Mouse (Mus musculus): ENCODE results near the gene Mab21l3.

Mab21l3 gene

DNA sequence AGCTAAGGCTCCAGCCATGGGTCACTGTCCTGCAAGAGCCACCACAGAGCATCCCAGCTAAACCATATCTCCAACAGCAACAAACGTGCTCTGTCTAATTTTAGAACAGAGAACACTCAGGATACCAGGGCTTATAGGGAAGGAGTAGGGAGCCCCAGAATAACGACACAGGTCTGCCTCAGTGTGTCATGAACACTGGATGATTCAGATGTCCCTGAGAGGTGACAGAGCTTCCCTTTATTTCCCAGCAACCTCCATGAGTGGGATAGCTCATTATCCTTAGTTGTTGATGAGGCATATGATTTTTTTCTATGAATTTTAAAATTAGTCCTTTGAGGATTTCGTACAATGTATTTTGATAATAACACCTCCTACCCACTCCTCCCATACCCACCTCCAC, 78.2 kb downstream of the Mab21l3 start:
- DNase-seq (ENCODE audit: low read depth, low spot score): no peak
- no peaks in the 10 kb centered on the region for H3K36me3 ChIP-seq (ENCODE audit: control insufficient read depth, insufficient read depth, low read length, poor library complexity, severe bottlenecking)
- no peaks in the 10 kb centered on the region for H3K27me3 ChIP-seq (ENCODE audit: control insufficient read depth, insufficient read depth, low read length, poor library complexity, severe bottlenecking)

DNA sequence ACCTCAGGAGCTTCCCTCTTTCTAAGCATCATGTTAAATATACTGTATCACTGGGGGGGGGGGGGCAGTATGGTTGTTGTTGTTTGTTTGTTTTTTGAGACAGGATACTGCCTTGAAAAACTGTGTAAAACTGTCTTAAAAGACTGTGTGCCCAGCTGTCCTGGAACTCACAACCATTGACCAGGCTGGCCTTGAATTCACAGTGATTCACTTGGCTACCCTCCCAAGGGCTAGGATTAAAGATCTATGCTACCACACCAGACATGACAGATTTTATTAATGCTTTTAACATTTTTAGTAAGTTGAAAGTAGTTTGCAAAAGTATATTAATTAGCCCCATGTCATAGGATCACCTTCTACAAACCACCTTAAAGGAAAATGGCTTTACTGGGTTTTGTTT, 85.2 kb downstream of the Mab21l3 start:
- no peak for DNase-seq (ENCODE audit: low read depth, low spot score)
- no peaks in the 10 kb centered on the region for H3K36me3 ChIP-seq (ENCODE audit: control insufficient read depth, insufficient read depth, low read length, poor library complexity, severe bottlenecking)
- no peaks in the 10 kb centered on the region for H3K27me3 ChIP-seq (ENCODE audit: control insufficient read depth, insufficient read depth, low read length, poor library complexity, severe bottlenecking)

Measured in splenic B cell, adult 2 months (primary cell).